Mouse (Mus musculus) erythroblast, embryonic 14.5 days (primary cell): ENCODE results near the gene Shroom1.

Source experiments
- GATA1 ChIP-seq: IDR thresholded peaks from 2 replicates; pipeline ENCODE4 v1.6.1; 2012; ENCODE audit warnings: low read length, inconsistent platforms, mixed read lengths
- TAL1 ChIP-seq: IDR thresholded peaks from 3 replicates; pipeline ENCODE4 v1.6.1; 2012; ENCODE audit warnings: low read length, inconsistent platforms, mixed read lengths

DNA sequence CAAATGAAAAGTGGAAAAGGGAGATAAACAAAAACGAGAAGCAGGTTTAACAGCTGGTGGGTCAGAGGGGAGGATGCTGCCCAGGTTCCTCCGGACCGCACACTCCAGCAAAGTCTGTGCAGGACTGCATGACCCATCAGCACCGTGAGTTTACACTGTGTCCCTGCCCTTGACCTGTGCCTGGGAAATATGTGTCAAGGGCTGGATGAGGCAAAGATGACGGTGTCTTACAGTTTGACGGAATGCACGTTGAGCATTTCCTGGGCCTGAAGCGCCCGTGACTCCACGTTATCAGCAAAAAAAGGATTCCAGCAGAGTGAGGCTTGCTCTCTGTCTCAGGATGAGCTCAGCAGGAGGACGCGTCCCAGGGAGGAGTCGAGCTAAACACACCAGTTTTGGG is 11.4 kb upstream of the Shroom1 start:
- TF ChIP-seq GATA1 = no peak
- no peak for TF ChIP-seq TAL1
